Mouse (Mus musculus) lung, postnatal 0 days (tissue): ENCODE results near the gene Ensa. TPM values are rescaled to one million over a fixed set of nuclear protein-coding genes. Genes with fewer than 3 reads are reported as not detected.

ENCODE experiments used
- ATAC-seq: fragments of 200-750 bp; cut with Nextera tagmentation; 2 replicates; pipeline ENCODE4 v1.8.0; 2017; ENCODE audit warnings: moderate library complexity
- DNase-seq: peaks from one replicate; pipeline ENCODE4 v3.0.0-alpha.2; 2016; ENCODE audit warnings: low spot score
- H3K27ac ChIP-seq: fragments of 300-500 bp; sonication (generic); 2 replicates; pipeline ENCODE4 v1.5.1; 2014; ENCODE audit warnings: antibody characterized with exemption, mild to moderate bottlenecking, low read length, mixed read lengths
- H3K27me3 ChIP-seq: fragments of 300-500 bp; sonication (generic); replicated peaks from 2 replicates; pipeline ENCODE4 v1.6.1; 2014; ENCODE audit warnings: low read length, mixed read lengths; ENCODE audit not compliant: insufficient read depth
- H3K36me3 ChIP-seq: fragments of 300-500 bp; sonication (generic); 2 replicates; pipeline ENCODE4 v1.6.1; 2014; ENCODE audit warnings: low read length, mixed read lengths; ENCODE audit not compliant: insufficient read depth
- H3K4me1 ChIP-seq: fragments of 300-500 bp; sonication (generic); 2 replicates; pipeline ENCODE4 v1.6.1; 2014; ENCODE audit warnings: antibody characterized with exemption, low read depth, low read length, mixed read lengths; ENCODE audit not compliant: insufficient read depth
- H3K4me2 ChIP-seq: fragments of 300-500 bp; sonication (generic); replicated peaks from 2 replicates; pipeline ENCODE4 v1.6.1; 2014; ENCODE audit warnings: low read depth, mild to moderate bottlenecking, low read length, moderate library complexity, mixed read lengths
- H3K4me3 ChIP-seq: fragments of 300-500 bp; sonication (generic); 2 replicates; pipeline ENCODE4 v1.5.1; 2014; ENCODE audit warnings: low read depth, low read length
- H3K9ac ChIP-seq: fragments of 300-500 bp; sonication (generic); replicated peaks from 2 replicates; pipeline ENCODE4 v1.6.1; 2014; ENCODE audit warnings: low read depth, mild to moderate bottlenecking
- H3K9me3 ChIP-seq: fragments of 300-500 bp; sonication (generic); 2 replicates; pipeline ENCODE4 v1.6.1; 2016; ENCODE audit warnings: low read length, mixed read lengths
- CTCF ChIP-seq: IDR thresholded peaks from 2 replicates; pipeline ENCODE4 v1.5.1; 2016; ENCODE audit warnings: antibody characterized with exemption, mild to moderate bottlenecking
- EP300 ChIP-seq: IDR thresholded peaks from 2 replicates; pipeline ENCODE4 v1.6.1; 2016; ENCODE audit warnings: antibody characterized with exemption, mild to moderate bottlenecking, control low read depth
- WGBS: fragments of 180-500 bp; shearing (Covaris S2); extraction: QIAGEN DNeasy Blood & Tissue Kit; methylation state at CpG from one replicate; pipeline ENCODE4 v1.1.7; 2014; 5-methylcytosine and 5-hydroxymethylcytosine counted together
- polyA plus RNA-seq: library from polyadenylated mRNA; unstranded; fragments of >200 nt; fragmentation: Nextera tagmentation; extraction: Ambion mirVana; gene quantifications from 2 replicates; pipeline ENCODE4 v1.2.1, GENCODE M21; 2015

Gene Ensa
- polyA plus RNA-seq, 1 experiment from 2014 or later = 52.0 TPM

GRCm38 (mm10) chr3:95655437-95655836, 30.6 kb downstream of the Ensa start:
- Histone ChIP-seq H3K4me2 (no peak overlapping the region), H3K27me3 (no peaks in the 10 kb centered on the region), H3K36me3 (peaks cover under 1% of the 10 kb centered on the region; the same call in 1 of the 2 replicates), H3K27ac (no peak overlapping the region), H3K4me3 (no peak overlapping the region), H3K4me1 (peaks cover 17% of the 10 kb centered on the region), H3K9me3 (no peaks in the 10 kb centered on the region), H3K9ac (no peak overlapping the region)
- TF ChIP-seq CTCF (no peak), EP300 (no peak)
- WGBS = 86% methylated on average over 5 of the region's 5 CpGs
- no peak for DNase-seq
- ATAC-seq = no peak

- Histone ChIP-seq H3K27me3 (no peaks in the 10 kb centered on the region), H3K36me3 (peaks cover 14% of the 10 kb centered on the region; the same call in 1 of the 2 replicates), H3K4me2 (no peak overlapping the region), H3K4me3 (no peak overlapping the region), H3K4me1 (peaks cover 12% of the 10 kb centered on the region; the same call in 1 of the 2 replicates), H3K9me3 (no peaks in the 10 kb centered on the region), H3K9ac (no peak overlapping the region), H3K27ac (no peak overlapping the region)
- no peak for ATAC-seq
- DNase-seq = no peak
- TF ChIP-seq EP300 = no peak
- WGBS = 86% methylated on average over 3 of the region's 3 CpGs
These were observed 32.3 kb downstream of the Ensa start for GRCm38 (mm10) chr3:95657108-95657507.

GRCm38 (mm10) chr3:95657711-95658110, 32.9 kb downstream of the Ensa start:
- TF ChIP-seq CTCF (no peak), EP300 (no peak)
- H3K36me3 ChIP-seq = peaks cover 16% of the 10 kb centered on the region; the same call in 1 of the 2 replicates
- no peaks in the 10 kb centered on the region for H3K9me3 ChIP-seq
- WGBS = 92% methylated on average over 3 of the region's 3 CpGs
- peak overlapping the region; percentile 100 for H3K9ac ChIP-seq
- DNase-seq (no peak), ATAC-seq (no peak)
- peak overlapping the region; percentile 100 for H3K27ac ChIP-seq
- no peak overlapping the region for H3K4me3 ChIP-seq
- peak overlapping the region; percentile 71 for H3K4me2 ChIP-seq
- no peaks in the 10 kb centered on the region for H3K27me3 ChIP-seq
- H3K4me1 ChIP-seq = peaks cover 14% of the 10 kb centered on the region

GRCm38 (mm10) chr3:95658236-95658867, 33.6 kb downstream of the Ensa start, which contains the start of gene Mcl1:
Mcl1 (plus strand) TSS chr3:95658788.
- Histone ChIP-seq H3K9ac (peak within 1 kb of the TSS; percentile 100), H3K4me2 (peak within 1 kb of the TSS; percentile 71), H3K4me1 (peaks cover 20% of the 10 kb centered on the region), H3K9me3 (no peaks in the 10 kb centered on the region), H3K27ac (peak within 1 kb of the TSS; percentile 100), H3K36me3 (peaks cover 22% of the 10 kb centered on the region; the same call in 1 of the 2 replicates), H3K27me3 (no peaks in the 10 kb centered on the region), H3K4me3 (peak within 1 kb of the TSS; percentile 99)
- 2% methylated on average over 40 of the region's 43 CpGs for WGBS
- peak; percentile 27; the same call in 1 of the 2 replicates for TF ChIP-seq CTCF
- peak; percentile 81 for TF ChIP-seq EP300
- ATAC-seq (peak; percentile 92), DNase-seq (peak; percentile 98)

- Histone ChIP-seq H3K4me2 (peak overlapping the region; percentile 71), H3K4me3 (peak overlapping the region; percentile 99), H3K27me3 (no peaks in the 10 kb centered on the region), H3K9ac (peak overlapping the region; percentile 100), H3K36me3 (peaks cover 26% of the 10 kb centered on the region; the same call in 1 of the 2 replicates), H3K4me1 (peaks cover 24% of the 10 kb centered on the region), H3K9me3 (no peaks in the 10 kb centered on the region), H3K27ac (peak overlapping the region; percentile 100)
- peak; percentile 95 for DNase-seq
- peak; percentile 59 for ATAC-seq
- 0% methylated on average over 46 of the region's 113 CpGs for WGBS
- TF ChIP-seq CTCF = no peak
- peak; percentile 62 for TF ChIP-seq EP300
These were observed 34.3 kb downstream of the Ensa start for GRCm38 (mm10) chr3:95658868-95659712.

- ATAC-seq (no peak), DNase-seq (no peak)
- under 1% methylated on average over 8 of the region's 8 CpGs for WGBS
- Histone ChIP-seq H3K4me1 (peaks cover 30% of the 10 kb centered on the region), H3K9me3 (no peaks in the 10 kb centered on the region), H3K4me2 (peak overlapping the region; percentile 71), H3K9ac (peak overlapping the region; percentile 100), H3K27me3 (no peaks in the 10 kb centered on the region), H3K4me3 (peak overlapping the region; percentile 99), H3K27ac (peak overlapping the region; percentile 100), H3K36me3 (peaks cover 26% of the 10 kb centered on the region; the same call in 1 of the 2 replicates)
- TF ChIP-seq CTCF = no peak
- no peak for TF ChIP-seq EP300
These were observed 35.2 kb downstream of the Ensa start for GRCm38 (mm10) chr3:95659948-95660347.
